ENCODE assay signal across 20 mouse cellular contexts in genomic region chr10:75220722-75221121, GRCm38 (mm10).
"Had no signal": no experiment of that assay in that cellular context is flagged by ENCODE, and none has a peak within 500 bp of the region (broad histone marks: within the 10 kb centered on the region; RNA-seq: fewer than 3 reads in every experiment).

No protein-coding gene starts in this region.

- H3K4me3 ChIP-seq: midbrain, embryonic 10.5 days; midbrain, embryonic 12.5 days; myocyte; neural tube, embryonic 13.5 days; neural tube, embryonic 15.5 days; stomach, embryonic 15.5 days had no signal

- DNase-seq: lung, adult 18-20 months; lung, embryonic 14.5 days; lung, postnatal 10 days; lung, postnatal 4 days; midbrain, embryonic 14.5 days; retina, postnatal 1 day; right cerebral cortex, adult 18-20 months; right cerebral cortex, postnatal 25 days; right cerebral cortex, postnatal 4 days; thymus, adult 2 months; thymus, postnatal 25 days; thymus, postnatal 4 days had no signal

- H3K36me3 ChIP-seq: midbrain, embryonic 12.5 days; neural tube, embryonic 13.5 days; neural tube, embryonic 15.5 days; stomach, embryonic 15.5 days had no signal

- H3K4me2 ChIP-seq: lung, embryonic 14.5 days; midbrain, embryonic 12.5 days; neural tube, embryonic 13.5 days; neural tube, embryonic 15.5 days; stomach, embryonic 15.5 days had no signal

- ATAC-seq: midbrain, embryonic 16.5 days had no signal

- H3K27me3 ChIP-seq: midbrain, embryonic 12.5 days; neural tube, embryonic 13.5 days; neural tube, embryonic 15.5 days; stomach, embryonic 15.5 days had no signal

- H3K27ac ChIP-seq: midbrain, embryonic 10.5 days; midbrain, embryonic 12.5 days; neural tube, embryonic 13.5 days; neural tube, embryonic 15.5 days; stomach, embryonic 15.5 days; stomach, postnatal 0 days had no signal

- H3K9me3 ChIP-seq: midbrain, embryonic 10.5 days; midbrain, embryonic 12.5 days; neural tube, embryonic 13.5 days; neural tube, embryonic 15.5 days; stomach, embryonic 15.5 days had no signal

- H3K9ac ChIP-seq: lung, embryonic 14.5 days; midbrain, embryonic 12.5 days; neural tube, embryonic 13.5 days; neural tube, embryonic 15.5 days; stomach, embryonic 15.5 days had no signal

- H3K4me1 ChIP-seq: midbrain, embryonic 10.5 days; midbrain, embryonic 12.5 days had no signal
